ENCODE assay signal across 27 mouse cellular contexts in the genomic region with DNA sequence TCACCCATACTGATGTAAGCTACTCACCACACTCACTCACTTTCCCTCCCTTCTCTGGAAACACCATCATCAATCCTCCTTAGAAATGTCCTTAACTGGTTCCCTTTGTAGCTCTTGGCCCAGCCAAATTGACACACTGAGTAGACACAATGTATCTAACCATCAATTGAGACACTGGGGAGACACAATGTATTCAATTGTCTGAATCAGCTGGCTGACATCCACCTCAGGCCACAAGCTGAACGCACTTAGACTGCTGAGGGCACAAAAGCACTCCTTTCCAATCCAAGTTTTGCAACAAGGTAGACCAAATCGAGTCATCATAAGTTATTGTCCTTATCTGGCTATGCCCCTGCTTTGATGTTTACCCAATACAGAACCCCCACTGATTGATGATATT.
DNase-seq lines count a peak whose midpoint lies in the region; ATAC-seq lines count a peak whose summit lies in the region.
"Had no signal": no experiment of that assay in that cellular context is flagged by ENCODE, and none has a peak within 500 bp of the region (broad histone marks: within the 10 kb centered on the region; RNA-seq: fewer than 3 reads in every experiment).

No protein-coding gene starts in this region.

- no peak for DNase-seq in liver, embryonic 13.5 days
- no peak for DNase-seq in liver
- peak; percentile 56 for DNase-seq in Muller cell, postnatal 12 days (ENCODE audit: inconsistent ontology term)
- peak; percentile 43 for DNase-seq in fat pad, adult 2 months (ENCODE audit: extremely low read depth, low read depth, low spot score)
- no peak for DNase-seq in adipocyte (ENCODE audit: low spot score)
- DNase-seq in layer of hippocampus, postnatal 25 days (ENCODE audit: extremely low spot score in 1 of 2, low spot score in 1 of 2), result no peak
- no peak for DNase-seq in cerebellum, postnatal 36 days
- DNase-seq: cerebellum, adult 8-10 months; forebrain, postnatal 0 days; gastrocnemius, postnatal 25 days; heart, postnatal 4 days; kidney, adult 2 months; layer of hippocampus, adult 9-11 months; left cerebral cortex, postnatal 4 days; lung, postnatal 4 days; right cerebral cortex, adult 18-20 months; right cerebral cortex, postnatal 4 days had no signal

- ATAC-seq in liver, embryonic 13.5 days (ENCODE audit: low read depth), result no peak
- ATAC-seq: forebrain, postnatal 0 days; inflammation-experienced regulatory T-cells, adult 6 months; Patski had no signal

- H3K9me3 ChIP-seq in liver, embryonic 13.5 days (replicated peaks), result no peaks in the 10 kb centered on the region
- H3K9me3 ChIP-seq: embryonic facial prominence, embryonic 15.5 days; forebrain, embryonic 10.5 days; heart, embryonic 15.5 days; limb, embryonic 15.5 days; neural tube, embryonic 15.5 days had no signal

- peaks cover 16% of the 10 kb centered on the region for H3K4me1 ChIP-seq in liver, embryonic 13.5 days (replicated peaks)
- H3K4me1 ChIP-seq: embryonic facial prominence, embryonic 15.5 days; limb, embryonic 15.5 days; neural tube, embryonic 15.5 days had no signal

- peaks cover 13% of the 10 kb centered on the region; the same call in 1 of the 2 replicates for H3K36me3 ChIP-seq in liver, embryonic 13.5 days
- H3K36me3 ChIP-seq: embryonic facial prominence, embryonic 15.5 days; forebrain, embryonic 10.5 days; limb, embryonic 15.5 days; neural tube, embryonic 15.5 days had no signal

- 0 out of 2 replicates have a peak overlapping the region, but pooled peaks have one; percentile 19 for H3K27ac ChIP-seq in liver, embryonic 13.5 days
- H3K27ac ChIP-seq: embryonic facial prominence, embryonic 15.5 days; forebrain, embryonic 10.5 days; heart, embryonic 15.5 days; hindbrain, embryonic 14.5 days; kidney, postnatal 0 days; left cerebral cortex, adult 2 months; limb, embryonic 15.5 days; neural tube, embryonic 15.5 days had no signal

- whole genome bisulfite sequencing in liver, embryonic 13.5 days (ENCODE audit: insufficient replicate concordance), result 65% methylated on average over 2 of the region's 2 CpGs

- no peak overlapping the region for H3K4me3 ChIP-seq in liver, embryonic 13.5 days (replicated peaks)
- H3K4me3 ChIP-seq: embryonic facial prominence, embryonic 15.5 days; forebrain, embryonic 10.5 days; heart, embryonic 15.5 days; left cerebral cortex, adult 2 months; limb, embryonic 15.5 days; neural tube, embryonic 15.5 days had no signal

- no peak overlapping the region for H3K4me2 ChIP-seq in liver, embryonic 13.5 days
- H3K4me2 ChIP-seq: embryonic facial prominence, embryonic 15.5 days; heart, embryonic 15.5 days; hindbrain, embryonic 14.5 days; limb, embryonic 15.5 days; neural tube, embryonic 15.5 days had no signal

- no peak overlapping the region for H3K9ac ChIP-seq in liver, embryonic 13.5 days
- H3K9ac ChIP-seq: embryonic facial prominence, embryonic 15.5 days; forebrain, postnatal 0 days; heart, embryonic 15.5 days; hindbrain, embryonic 14.5 days; limb, embryonic 15.5 days; neural tube, embryonic 15.5 days had no signal

- H3K27me3 ChIP-seq in liver, embryonic 13.5 days, result no peaks in the 10 kb centered on the region
- H3K27me3 ChIP-seq: embryonic facial prominence, embryonic 15.5 days; heart, embryonic 15.5 days; limb, embryonic 15.5 days; neural tube, embryonic 15.5 days; Patski had no signal

Comparison
In these comparisons a context has a peak if more than half of its experiments do, and no peak if none do; other contexts are left out.
1. DNase-seq: peak in Muller cell, postnatal 12 days (single experiment) and fat pad, adult 2 months (single experiment); none in liver, embryonic 13.5 days (single experiment), liver (single experiment), adipocyte (single experiment), layer of hippocampus, postnatal 25 days (0 of 2) and cerebellum, postnatal 36 days (0 of 2).